Mouse (Mus musculus) spleen, adult 10 weeks (tissue): ENCODE data around the gene Gm6657. TPM values are rescaled to one million over a fixed set of nuclear protein-coding genes. Genes with fewer than 3 reads are reported as not detected.

Source experiments
- polyA plus RNA-seq: library from polyadenylated mRNA; stranded (reverse); fragments of 350-450 nt; fragmentation: Illumina TruSeq; extraction: RNeasy Lipid Tissue Mini Kit (QIAGEN cat#74804); gene quantifications from one replicate; pipeline ENCODE4 v1.2.3, GENCODE M21; 2015; ENCODE audit warnings: low replicate concordance; ENCODE audit not compliant: insufficient read depth

Gm6657 gene
- not detected for polyA plus RNA-seq

GRCm38 (mm10) chr12:78193942-78194341, at the start of gene Gm6657:
Gene Gm6657, plus strand, starts transcription at chr12:78194242.

GRCm38 (mm10) chr12:78225707-78226518, 31.9 kb downstream of the Gm6657 start, which contains the start of gene Gphn:
Gene Gphn, plus strand, starts transcription at chr12:78226379.

Other genes with a start within 250 kb of the Gm6657 start
- gene Gphn, start 32.1 kb downstream of the Gm6657 start, polyA plus RNA-seq, result 19.1 TPM